23 mouse cellular contexts compared by ENCODE assay signal in genomic region chr1:189968027-189968426, GRCm38 (mm10). TPM values are rescaled to one million over a fixed set of nuclear protein-coding genes. Genes with fewer than 3 reads are reported as not detected.
DNase-seq lines count a peak whose midpoint lies in the region; ATAC-seq and TF ChIP-seq lines count a peak whose summit lies in the region.
"Had no signal": no experiment of that assay in that cellular context is flagged by ENCODE, and none has a peak within 500 bp of the region (broad histone marks: within the 10 kb centered on the region; RNA-seq: fewer than 3 reads in every experiment).

No protein-coding gene starts in this region.

- no peaks in the 10 kb centered on the region for H3K27me3 ChIP-seq in heart, postnatal 0 days (ENCODE audit: control insufficient read depth, insufficient read depth, low read length)
- H3K27me3 ChIP-seq in Patski: peaks cover 5% of the 10 kb centered on the region
- H3K27me3 ChIP-seq: embryonic facial prominence, embryonic 15.5 days; hindbrain, embryonic 15.5 days; kidney, embryonic 15.5 days had no signal

- no peak for TF ChIP-seq CTCF in heart, postnatal 0 days (IDR thresholded peaks at IDR 0.05; ENCODE audit: low read depth)
- no peak for TF ChIP-seq CTCF in Patski (IDR thresholded peaks at IDR 0.05)

- H3K9me3 ChIP-seq in heart, postnatal 0 days (replicated peaks; ENCODE audit: control insufficient read depth, low read length): no peaks in the 10 kb centered on the region
- H3K9me3 ChIP-seq: embryonic facial prominence, embryonic 15.5 days; forebrain, embryonic 10.5 days; hindbrain, embryonic 15.5 days; kidney, embryonic 15.5 days had no signal

- POLR2A ChIA-PET in Patski (lab: Charles Lee): no interaction called here

- H3K9ac ChIP-seq in heart, postnatal 0 days (replicated peaks; ENCODE audit: low read depth, low read length): no peak overlapping the region
- H3K9ac ChIP-seq: embryonic facial prominence, embryonic 15.5 days; hindbrain, embryonic 15.5 days; kidney, embryonic 15.5 days had no signal

- intact Hi-C loops in heart, postnatal 14 days (cut with DNase I): no loop called here

- H3K27ac ChIP-seq in heart, postnatal 0 days (ENCODE audit: low read depth): no peak overlapping the region
- H3K27ac ChIP-seq: embryonic facial prominence, embryonic 15.5 days; forebrain, embryonic 10.5 days; heart, adult 2 months; hindbrain, embryonic 15.5 days; kidney, embryonic 15.5 days had no signal

- 31% methylated on average over 4 of the region's 4 CpGs for WGBS in heart, postnatal 0 days

- CTCF ChIA-PET in Patski (lab: Charles Lee): interaction anchor here (2.5 kb wide), 1 partner anchor 12 kb away, joined by 6 read pairs; no protein-coding TSS in a partner anchor

- no peak overlapping the region for H3K4me3 ChIP-seq in heart, postnatal 0 days (ENCODE audit: low read depth, low read length)
- H3K4me3 ChIP-seq: embryonic facial prominence, embryonic 15.5 days; erythroblast, embryonic 14.5 days; forebrain, embryonic 10.5 days; heart, adult 2 months; hindbrain, embryonic 15.5 days; kidney, embryonic 15.5 days had no signal

- ATAC-seq in heart, postnatal 0 days (ENCODE audit: insufficient read depth, low read depth): peak; percentile 63
- ATAC-seq in Patski: no peak
- ATAC-seq: CD4-positive, CD25-positive, alpha-beta regulatory T cell, adult 4 months; forebrain, embryonic 14.5 days; intestine, embryonic 16.5 days had no signal

- DNase-seq in adrenal gland, postnatal 14 days: peak; percentile 24
- no peak for DNase-seq in adrenal gland, adult 8-10 months
- DNase-seq in heart, postnatal 0 days (ENCODE audit: low spot score): peak; percentile 50
- no peak for DNase-seq in heart, postnatal 14 days
- DNase-seq in 416B (ENCODE audit: low read depth) (peak; percentile 51), Patski (ENCODE audit: low read depth, low spot score) (peak; percentile 15)
- DNase-seq in spleen, postnatal 14 days (ENCODE audit: low spot score in 2 of 2): no peak
- DNase-seq: B cell, adult 2 months; cerebellum, adult 8-10 months; cerebellum, postnatal 14 days; embryo, embryonic 11 days; gastrocnemius, postnatal 14 days; heart, adult 2 months; kidney, adult 2 months had no signal

- no peak for TF ChIP-seq EP300 in heart, postnatal 0 days (IDR thresholded peaks at IDR 0.05; ENCODE audit: low read depth)

- in situ Hi-C loops in Patski (cut with MboI; ENCODE audit: low pct_unique_long_range_greater_than_20kb): no loop called here

- H3K36me3 ChIP-seq in heart, postnatal 0 days (replicated peaks; ENCODE audit: control insufficient read depth, insufficient read depth, low read length): no peaks in the 10 kb centered on the region
- H3K36me3 ChIP-seq: embryonic facial prominence, embryonic 15.5 days; forebrain, embryonic 10.5 days; hindbrain, embryonic 15.5 days; kidney, embryonic 15.5 days had no signal

- H3K4me1 ChIP-seq in heart, postnatal 0 days (ENCODE audit: control insufficient read depth, insufficient read depth): 0 out of 2 replicates have a peak, but pooled peaks cover 7% of the 10 kb centered on the region
- H3K4me1 ChIP-seq: embryonic facial prominence, embryonic 15.5 days had no signal

- H3K4me2 ChIP-seq in heart, postnatal 0 days (ENCODE audit: low read depth, low read length): no peak overlapping the region
- H3K4me2 ChIP-seq: embryonic facial prominence, embryonic 15.5 days; heart, embryonic 11.5 days; hindbrain, embryonic 15.5 days; kidney, embryonic 15.5 days had no signal

RNA-seq across cellular contexts. Expression of gene Smyd2, which starts 45.9 kb away (rescaled TPM):
- total RNA-seq in adrenal gland, postnatal 14 days (2021): 64.7 and 76.2 TPM in 2 replicates
- 10 to 100 TPM; 82.4 to 88.4 (median 85.1) TPM for total RNA-seq in adrenal gland, adult 8-10 months (2022)
- total RNA-seq in heart, postnatal 0 days (2014; rRNA removed; ENCODE audit: low replicate concordance): 218 and 234 TPM in 2 replicates
- polyA plus RNA-seq in heart, postnatal 0 days (2015; fragmentation: Nextera tagmentation; extraction: Ambion mirVana): 219 and 239 TPM in 2 replicates
- 100 to 1,000 TPM; 122 to 138 TPM for total RNA-seq in heart, postnatal 14 days (2021)
- 113 TPM for polyA plus RNA-seq in Patski (2021)

Comparison
In these comparisons a context has a peak if more than half of its experiments do, and no peak if none do; other contexts are left out.
1. DNase-seq: peak in adrenal gland, postnatal 14 days (single experiment), heart, postnatal 0 days (single experiment), 416B (single experiment) and Patski (single experiment); none in adrenal gland, adult 8-10 months (single experiment), heart, postnatal 14 days (0 of 2) and spleen, postnatal 14 days (0 of 2).